ENCODE assay signal across 21 mouse cellular contexts in the genomic region with DNA sequence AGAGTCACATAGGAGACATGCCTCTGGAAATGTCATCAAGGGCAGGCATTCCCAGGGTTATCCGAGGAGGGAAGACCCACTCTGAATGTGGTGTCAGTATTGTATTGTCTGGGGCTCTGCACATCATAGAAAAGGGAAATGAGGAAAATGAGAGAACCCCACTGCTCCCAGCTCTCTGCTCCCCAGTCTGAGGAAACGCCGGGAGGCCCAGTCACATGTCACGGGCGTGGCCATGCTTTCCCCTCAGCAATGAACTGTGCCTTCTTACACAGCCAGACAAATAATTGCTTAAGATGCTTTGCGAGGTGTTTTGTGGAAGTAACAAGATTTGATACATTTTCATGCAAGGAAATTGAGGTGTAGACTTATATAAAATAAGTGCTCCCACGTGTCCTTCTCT.
DNase-seq lines count a peak whose midpoint lies in the region; ATAC-seq and TF ChIP-seq lines count a peak whose summit lies in the region.
"Had no signal": no experiment of that assay in that cellular context is flagged by ENCODE, and none has a peak within 500 bp of the region (broad histone marks: within the 10 kb centered on the region; RNA-seq: fewer than 3 reads in every experiment).

No protein-coding gene starts in this region.

- 0 out of 2 replicates have a peak, but pooled peaks cover 3% of the 10 kb centered on the region for H3K4me1 ChIP-seq in intestine, embryonic 16.5 days (ENCODE audit: control insufficient read depth, insufficient read depth, low read length)
- H3K4me1 ChIP-seq in intestine, postnatal 0 days (replicated peaks; ENCODE audit: control insufficient read depth, insufficient read depth, low read length), result no peaks in the 10 kb centered on the region

- DNase-seq in heart, adult 11 months, result peak; percentile 89
- no peak for DNase-seq in heart, postnatal 25 days (ENCODE audit: low spot score)
- peak; percentile 4 to 5 for DNase-seq in heart, adult 18-20 months
- no peak for DNase-seq in heart, adult 8-10 months (ENCODE audit: low spot score)
- DNase-seq: adrenal gland, adult 2 months; adrenal gland, adult 8-10 months; adrenal gland, postnatal 10 days; adrenal gland, postnatal 14 days; adrenal gland, postnatal 25 days; adrenal gland, postnatal 36 days; B cell, adult 2 months; cerebellum, adult 11 months; cerebellum, adult 11-12 months; cerebellum, adult 18-20 months had no signal

- 64% methylated on average over 7 of the region's 7 CpGs for WGBS in intestine, embryonic 16.5 days
- WGBS in intestine, postnatal 0 days, result 60% methylated on average over 7 of the region's 7 CpGs

- H3K9me3 ChIP-seq in intestine, embryonic 16.5 days (ENCODE audit: control insufficient read depth, low read length), result no peaks in the 10 kb centered on the region
- H3K9me3 ChIP-seq in intestine, postnatal 0 days (ENCODE audit: control insufficient read depth), result no peaks in the 10 kb centered on the region

- intact Hi-C loops in heart, postnatal 25 days (cut with DNase I), result loop anchor here (5.0 kb wide), 1 partner anchor 45 kb away; no protein-coding TSS in a partner anchor

- no peak overlapping the region for H3K4me3 ChIP-seq in intestine, embryonic 16.5 days (ENCODE audit: low read length)
- H3K4me3 ChIP-seq in intestine, postnatal 0 days (ENCODE audit: low read depth, low read length), result no peak overlapping the region

- H3K27ac ChIP-seq in intestine, embryonic 16.5 days (ENCODE audit: low read length), result no peak overlapping the region
- H3K27ac ChIP-seq in intestine, postnatal 0 days (ENCODE audit: low read depth, low read length), result no peak overlapping the region

- TF ChIP-seq CTCF in intestine, postnatal 0 days (IDR thresholded peaks at IDR 0.05; ENCODE audit: low read depth), result no peak

- H3K9ac ChIP-seq in intestine, embryonic 16.5 days (ENCODE audit: low read depth, low read length), result no peak overlapping the region
- H3K9ac ChIP-seq in intestine, postnatal 0 days (ENCODE audit: low read depth, low read length), result no peak overlapping the region

- ATAC-seq in intestine, embryonic 16.5 days, result peak; percentile 56; the same call in 1 of the 2 replicates
- no peak for ATAC-seq in intestine, postnatal 0 days
- ATAC-seq: activated CD4-positive, CD25-positive, alpha-beta regulatory T cell, adult 4 months; CD4-positive, CD25-positive, alpha-beta regulatory T cell, adult 4 months; Patski had no signal

- H3K36me3 ChIP-seq in intestine, embryonic 16.5 days (ENCODE audit: control insufficient read depth, insufficient read depth, low read length), result no peaks in the 10 kb centered on the region
- H3K36me3 ChIP-seq in intestine, postnatal 0 days (ENCODE audit: control insufficient read depth, insufficient read depth), result no peaks in the 10 kb centered on the region
- H3K36me3 ChIP-seq: G1E had no signal

- no peak overlapping the region for H3K4me2 ChIP-seq in intestine, embryonic 16.5 days (ENCODE audit: low read depth, low read length)
- no peak overlapping the region for H3K4me2 ChIP-seq in intestine, postnatal 0 days (replicated peaks; ENCODE audit: low read depth)

- H3K27me3 ChIP-seq in intestine, embryonic 16.5 days (replicated peaks; ENCODE audit: control insufficient read depth, insufficient read depth, low read length), result no peaks in the 10 kb centered on the region
- no peaks in the 10 kb centered on the region for H3K27me3 ChIP-seq in intestine, postnatal 0 days (replicated peaks; ENCODE audit: control insufficient read depth, insufficient read depth, low read length)
- H3K27me3 ChIP-seq: CH12.LX, Patski had no signal

Comparison
In these comparisons a context has a peak if more than half of its experiments do, and no peak if none do; other contexts are left out.
1. DNase-seq: peak in heart, adult 11 months (single experiment) and heart, adult 18-20 months (2 of 2); none in heart, postnatal 25 days (single experiment) and heart, adult 8-10 months (single experiment).